Mouse (Mus musculus): Measurements from ENCODE around the gene Gga3. TPM values are rescaled to one million over a fixed set of nuclear protein-coding genes. Genes with fewer than 3 reads are reported as not detected.

Gga3 gene
- total and polyA plus RNA-seq, 3 experiments, result 13.7 to 144 (median 58.5) TPM

DNA sequence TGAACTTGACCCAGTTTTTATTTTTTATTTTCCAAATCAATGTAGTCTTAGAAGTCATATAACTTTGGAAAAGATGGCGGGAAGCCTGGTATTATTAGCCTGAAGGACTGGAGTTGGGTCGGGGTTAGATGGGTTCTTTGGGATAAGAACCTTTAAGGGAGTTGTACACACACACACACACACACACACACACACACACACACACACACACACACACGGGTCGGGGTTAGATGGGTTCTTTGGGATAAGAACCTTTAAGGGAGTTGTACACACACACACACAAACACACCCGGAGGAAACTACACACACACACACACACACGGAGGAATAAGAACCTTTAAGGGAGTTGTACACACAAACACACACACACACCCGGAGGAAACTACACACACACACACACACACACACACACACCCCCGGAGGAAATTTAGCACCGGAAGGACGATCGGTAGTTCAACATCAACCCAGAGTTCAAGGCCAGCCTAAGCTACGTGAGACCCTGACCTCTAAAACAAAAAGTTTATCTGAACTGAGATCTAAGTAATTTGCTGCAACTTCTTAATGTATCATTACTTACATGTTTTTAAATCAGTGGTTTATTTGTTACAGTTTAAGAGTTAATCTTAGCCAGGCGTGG is 24.7 kb upstream of the Gga3 start:
- no peak for ATAC-seq (ENCODE audit: extremely low read depth, insufficient number of reproducible peaks, low FRiP score, poor library complexity, severe bottlenecking)
- Histone ChIP-seq H3K36me3 (replicated peaks) (peaks cover 27% of the 10 kb centered on the region), H3K27me3 (ENCODE audit: insufficient read depth, low read length) (no peaks in the 10 kb centered on the region), H3K4me1 (ENCODE audit: insufficient read depth, low read depth, low read length) (peaks cover 68% of the 10 kb centered on the region), H3K4me3 (ENCODE audit: low read depth, low read length) (peak overlapping the region; percentile 92; the same call in 1 of the 2 replicates), H3K9me3 (replicated peaks) (no peaks in the 10 kb centered on the region)
- TF ChIP-seq TAL1 (conservative IDR thresholded peaks at IDR 0.05; ENCODE audit: low read depth, low read length) (no peak), POLR2AphosphoS5 (IDR thresholded peaks at IDR 0.05; ENCODE audit: insufficient replicate concordance, low read depth, low read length) (no peak), GATA2 (IDR thresholded peaks at IDR 0.05; ENCODE audit: borderline replicate concordance, low read depth, low read length) (no peak), CTCF (IDR thresholded peaks at IDR 0.05; ENCODE audit: low read depth, low read length) (no peak), GATA1 (IDR thresholded peaks at IDR 0.05; ENCODE audit: borderline replicate concordance, low read length) (no peak)
- no peak for DNase-seq (ENCODE audit: low spot score)

DNA sequence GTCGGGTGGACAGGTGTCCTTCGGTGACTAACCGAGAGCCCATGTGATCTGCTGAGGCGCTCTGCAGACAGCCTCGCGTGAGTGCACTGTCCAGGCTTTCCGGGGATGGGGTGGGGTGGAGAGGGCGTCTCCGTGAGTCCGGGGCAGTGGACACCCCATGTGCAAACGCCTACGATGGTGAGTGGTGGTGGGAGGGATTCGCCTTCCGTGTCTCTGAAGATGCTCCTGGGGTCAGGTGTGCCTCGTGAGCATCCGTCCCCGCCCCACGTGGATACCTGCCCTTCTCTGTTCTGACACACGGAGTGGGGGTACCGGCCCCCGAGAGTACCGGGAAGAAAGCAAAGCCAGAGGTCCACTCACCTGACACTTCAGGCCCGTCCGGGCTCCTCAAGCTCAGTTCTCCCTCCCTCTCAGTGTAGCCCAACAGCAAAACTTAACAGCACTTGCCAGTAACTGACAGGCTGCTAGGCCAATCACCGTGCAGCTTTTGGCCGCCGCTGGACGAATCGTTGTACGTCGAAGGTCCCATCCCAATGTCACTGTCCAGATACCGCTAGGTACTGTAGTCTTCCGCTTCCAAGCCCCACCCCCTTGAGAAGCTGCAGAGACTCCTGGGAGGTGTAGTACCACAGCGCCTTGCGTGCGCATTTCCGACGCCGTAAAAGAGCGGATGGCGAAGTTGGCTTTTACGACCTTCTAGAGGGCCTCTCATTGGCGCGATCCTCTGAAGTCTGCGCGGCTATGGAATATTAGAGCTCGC is 24.0 kb upstream of the Gga3 start, which contains the start of gene Slc25a19:
Slc25a19 (minus strand) TSS at position 591 of the 760 bp plus-strand sequence.
- no peak for TF ChIP-seq POLR2AphosphoS5 (IDR thresholded peaks at IDR 0.05; ENCODE audit: insufficient replicate concordance, low read depth, low read length)
- TF ChIP-seq TAL1 (conservative IDR thresholded peaks at IDR 0.05; ENCODE audit: low read depth, low read length), result no peak
- TF ChIP-seq CTCF (IDR thresholded peaks at IDR 0.05; ENCODE audit: low read depth, low read length), result no peak
- TF ChIP-seq GATA1 (IDR thresholded peaks at IDR 0.05; ENCODE audit: borderline replicate concordance, low read length), result no peak
- TF ChIP-seq GATA2 (IDR thresholded peaks at IDR 0.05; ENCODE audit: borderline replicate concordance, low read depth, low read length), result no peak
- H3K27me3 ChIP-seq (ENCODE audit: insufficient read depth, low read length), result no peaks in the 10 kb centered on the region
- H3K4me3 ChIP-seq (ENCODE audit: low read depth, low read length), result peak within 1 kb of the TSS; percentile 92
- H3K9me3 ChIP-seq (replicated peaks), result no peaks in the 10 kb centered on the region
- DNase-seq (ENCODE audit: low spot score), result peak; percentile 96
- H3K36me3 ChIP-seq (replicated peaks), result peaks cover 34% of the 10 kb centered on the region
- ATAC-seq (ENCODE audit: extremely low read depth, insufficient number of reproducible peaks, low FRiP score, poor library complexity, severe bottlenecking), result peak; percentile 95
- H3K4me1 ChIP-seq (ENCODE audit: insufficient read depth, low read depth, low read length), result peaks cover 66% of the 10 kb centered on the region

DNA sequence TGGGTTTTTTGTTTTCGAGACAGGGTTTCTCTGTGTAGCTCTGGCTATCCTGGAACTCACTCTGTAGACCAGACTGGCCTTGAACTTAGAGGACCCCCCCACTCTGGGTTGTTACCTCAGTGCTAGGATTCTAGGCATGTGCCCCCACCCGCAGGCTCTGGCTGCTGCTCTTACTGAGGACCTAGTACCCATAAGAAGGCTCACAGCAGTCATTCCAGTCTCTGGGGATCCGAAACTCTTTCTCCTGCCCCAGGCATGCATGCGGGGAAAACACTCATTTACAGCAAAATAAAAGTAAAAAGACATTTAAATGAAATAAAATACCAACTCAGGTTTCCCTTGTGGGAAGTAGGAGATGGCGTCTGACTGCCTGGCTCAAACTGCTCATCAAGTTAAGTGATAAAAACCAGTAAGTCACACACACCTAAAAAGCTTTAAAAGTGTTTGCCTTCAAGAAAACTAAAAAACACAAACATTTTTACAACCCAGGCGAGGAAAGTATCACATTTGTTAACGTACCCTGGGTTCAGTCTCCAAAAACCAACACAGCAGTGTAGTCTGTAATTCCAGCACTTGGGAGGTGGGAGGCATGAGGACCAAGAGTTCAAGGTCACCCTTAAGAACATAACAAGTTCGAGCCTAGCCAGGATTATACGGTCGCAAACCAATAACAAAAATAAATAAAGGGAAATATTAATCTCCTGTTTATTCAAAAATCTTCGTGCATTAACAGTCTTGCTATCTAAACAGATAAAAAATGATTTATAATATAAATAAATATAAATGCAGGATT is 23.2 kb upstream of the Gga3 start:
- peaks cover 43% of the 10 kb centered on the region for H3K36me3 ChIP-seq (replicated peaks)
- no peak for ATAC-seq (ENCODE audit: extremely low read depth, insufficient number of reproducible peaks, low FRiP score, poor library complexity, severe bottlenecking)
- no peak for DNase-seq (ENCODE audit: low spot score)
- H3K4me1 ChIP-seq (ENCODE audit: insufficient read depth, low read depth, low read length), result peaks cover 61% of the 10 kb centered on the region
- no peaks in the 10 kb centered on the region for H3K9me3 ChIP-seq (replicated peaks)
- H3K27me3 ChIP-seq (ENCODE audit: insufficient read depth, low read length), result no peaks in the 10 kb centered on the region
- TF ChIP-seq GATA2 (IDR thresholded peaks at IDR 0.05; ENCODE audit: borderline replicate concordance, low read depth, low read length) (no peak), POLR2AphosphoS5 (IDR thresholded peaks at IDR 0.05; ENCODE audit: insufficient replicate concordance, low read depth, low read length) (no peak), CTCF (IDR thresholded peaks at IDR 0.05; ENCODE audit: low read depth, low read length) (no peak), TAL1 (conservative IDR thresholded peaks at IDR 0.05; ENCODE audit: low read depth, low read length) (no peak), GATA1 (IDR thresholded peaks at IDR 0.05; ENCODE audit: borderline replicate concordance, low read length) (no peak)
- H3K4me3 ChIP-seq (ENCODE audit: low read depth, low read length), result peak overlapping the region; percentile 92

DNA sequence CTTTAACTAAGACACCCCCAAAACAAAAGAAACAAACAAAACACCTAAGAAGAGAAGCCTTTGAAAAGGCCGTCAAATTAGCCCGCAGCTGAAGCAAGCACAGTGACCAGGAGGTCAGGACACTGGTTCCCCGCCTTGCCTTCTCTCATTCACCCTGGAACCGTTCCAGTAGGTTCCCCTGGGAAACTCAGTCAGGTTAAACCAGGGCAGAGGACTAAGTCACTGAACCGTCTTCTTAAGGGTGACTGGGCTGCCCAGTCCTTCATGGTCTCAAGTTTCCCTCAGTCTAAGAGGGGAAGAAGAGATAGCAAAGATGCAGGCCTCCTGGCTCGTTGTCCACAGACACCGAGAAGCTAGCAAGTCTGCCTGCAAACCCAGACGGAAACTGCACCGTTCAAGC is 22.0 kb upstream of the Gga3 start:
- no peak for ATAC-seq (ENCODE audit: extremely low read depth, insufficient number of reproducible peaks, low FRiP score, poor library complexity, severe bottlenecking)
- H3K4me1 ChIP-seq (ENCODE audit: insufficient read depth, low read depth, low read length), result peaks cover 50% of the 10 kb centered on the region
- H3K27me3 ChIP-seq (ENCODE audit: insufficient read depth, low read length), result no peaks in the 10 kb centered on the region
- no peak overlapping the region; the same call in 1 of the 2 replicates for H3K4me3 ChIP-seq (ENCODE audit: low read depth, low read length)
- H3K9me3 ChIP-seq (replicated peaks), result no peaks in the 10 kb centered on the region
- TF ChIP-seq POLR2AphosphoS5 (IDR thresholded peaks at IDR 0.05; ENCODE audit: insufficient replicate concordance, low read depth, low read length) (no peak), GATA1 (IDR thresholded peaks at IDR 0.05; ENCODE audit: borderline replicate concordance, low read length) (no peak), TAL1 (conservative IDR thresholded peaks at IDR 0.05; ENCODE audit: low read depth, low read length) (no peak), CTCF (IDR thresholded peaks at IDR 0.05; ENCODE audit: low read depth, low read length) (no peak), GATA2 (IDR thresholded peaks at IDR 0.05; ENCODE audit: borderline replicate concordance, low read depth, low read length) (no peak)
- H3K36me3 ChIP-seq (replicated peaks), result peaks cover 53% of the 10 kb centered on the region
- no peak for DNase-seq (ENCODE audit: low spot score)

DNA sequence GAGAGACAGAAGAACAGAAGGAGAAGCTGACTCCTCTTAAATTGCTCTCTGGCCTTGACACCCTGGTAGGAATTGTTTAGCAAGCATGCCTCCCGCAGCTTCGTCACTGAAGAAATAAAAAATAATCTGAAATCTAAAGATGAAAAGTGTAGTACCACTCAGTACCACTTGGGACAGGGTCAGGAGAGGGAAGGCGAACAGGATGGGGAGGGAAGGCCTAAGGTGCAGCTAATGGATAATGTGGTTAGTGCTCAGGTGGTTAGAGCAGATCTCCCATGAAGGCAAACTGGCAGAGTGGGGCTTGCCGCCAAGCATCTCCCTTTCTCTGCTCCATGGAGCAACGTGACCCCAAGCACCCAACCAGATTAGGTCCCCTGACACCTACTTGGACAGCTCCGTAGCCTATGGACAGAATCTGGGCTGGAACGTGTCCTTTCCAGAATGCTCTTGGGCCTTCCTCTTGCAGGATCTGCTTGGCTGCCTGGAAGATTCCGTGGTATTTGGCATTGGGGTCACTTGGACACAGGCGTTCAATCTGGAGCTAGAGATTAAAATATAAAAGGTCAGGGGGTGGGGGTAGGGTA is 19.7 kb upstream of the Gga3 start:
- no peak for TF ChIP-seq GATA1 (IDR thresholded peaks at IDR 0.05; ENCODE audit: borderline replicate concordance, low read length)
- no peak for TF ChIP-seq GATA2 (IDR thresholded peaks at IDR 0.05; ENCODE audit: borderline replicate concordance, low read depth, low read length)
- no peak for TF ChIP-seq POLR2AphosphoS5 (IDR thresholded peaks at IDR 0.05; ENCODE audit: insufficient replicate concordance, low read depth, low read length)
- no peak for TF ChIP-seq TAL1 (conservative IDR thresholded peaks at IDR 0.05; ENCODE audit: low read depth, low read length)
- TF ChIP-seq CTCF (IDR thresholded peaks at IDR 0.05; ENCODE audit: low read depth, low read length), result peak; percentile 25; the same call in 1 of the 2 replicates
- no peaks in the 10 kb centered on the region for H3K9me3 ChIP-seq (replicated peaks)
- H3K36me3 ChIP-seq (replicated peaks), result peaks cover 76% of the 10 kb centered on the region
- no peak for ATAC-seq (ENCODE audit: extremely low read depth, insufficient number of reproducible peaks, low FRiP score, poor library complexity, severe bottlenecking)
- H3K27me3 ChIP-seq (ENCODE audit: insufficient read depth, low read length), result no peaks in the 10 kb centered on the region
- H3K4me3 ChIP-seq (ENCODE audit: low read depth, low read length), result no peak overlapping the region
- DNase-seq (ENCODE audit: low spot score), result no peak
- peaks cover 34% of the 10 kb centered on the region for H3K4me1 ChIP-seq (ENCODE audit: insufficient read depth, low read depth, low read length)

All from G1E (cell line).